Mouse (Mus musculus) adrenal gland, postnatal 0 days (tissue): ENCODE results near the gene Ap3d1. TPM values are rescaled to one million over a fixed set of nuclear protein-coding genes. Genes with fewer than 3 reads are reported as not detected.

ENCODE experiments used
- polyA plus RNA-seq: library from polyadenylated mRNA; unstranded; fragments of >200 nt; fragmentation: Nextera tagmentation; extraction: Ambion mirVana; gene quantifications from 2 replicates; pipeline ENCODE4 v1.2.1, GENCODE M21; 2015

Ap3d1 gene
- 42.5 and 53.7 TPM in 2 replicates for polyA plus RNA-seq

DNA sequence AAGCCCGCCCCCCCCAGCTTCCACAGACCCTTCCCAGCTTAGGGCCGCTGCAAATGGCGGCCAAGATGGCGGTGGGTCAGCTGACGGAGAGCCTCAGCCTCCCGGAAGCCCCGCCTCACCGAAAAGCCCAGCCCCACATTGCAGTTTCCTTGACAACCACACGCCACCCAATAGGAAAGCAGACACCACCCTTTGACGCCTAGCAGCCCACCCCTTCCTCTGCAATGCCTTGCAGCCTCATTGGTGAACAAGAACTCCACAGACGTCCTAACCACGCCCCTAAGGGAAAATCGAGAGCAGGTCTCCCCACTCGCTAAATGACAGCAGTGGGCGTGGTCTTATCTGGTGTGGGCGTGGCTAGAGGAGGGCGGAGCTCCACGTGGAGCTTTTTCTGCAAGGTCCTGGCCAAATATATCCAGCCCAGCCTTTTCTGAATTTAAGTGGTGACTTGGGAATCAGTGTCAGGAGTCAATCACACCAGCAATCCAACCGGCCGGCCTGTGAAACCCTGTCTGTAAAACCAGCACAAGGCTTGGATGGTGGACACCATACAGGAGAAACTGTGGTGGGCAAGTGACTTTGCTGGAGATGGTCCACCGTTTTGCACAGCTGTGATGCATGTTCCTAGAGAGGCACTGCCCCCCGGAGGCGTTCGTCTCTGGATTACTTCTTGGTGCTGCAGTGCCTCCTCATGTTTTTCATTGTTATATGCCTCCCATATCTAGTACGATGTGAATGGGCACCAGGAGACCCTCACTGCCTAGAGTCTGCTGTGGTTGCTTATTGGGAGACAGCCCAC, at the start of gene Ap3d1:
Ap3d1 (minus strand) TSS at position 85 of the 799 bp plus-strand sequence.

DNA sequence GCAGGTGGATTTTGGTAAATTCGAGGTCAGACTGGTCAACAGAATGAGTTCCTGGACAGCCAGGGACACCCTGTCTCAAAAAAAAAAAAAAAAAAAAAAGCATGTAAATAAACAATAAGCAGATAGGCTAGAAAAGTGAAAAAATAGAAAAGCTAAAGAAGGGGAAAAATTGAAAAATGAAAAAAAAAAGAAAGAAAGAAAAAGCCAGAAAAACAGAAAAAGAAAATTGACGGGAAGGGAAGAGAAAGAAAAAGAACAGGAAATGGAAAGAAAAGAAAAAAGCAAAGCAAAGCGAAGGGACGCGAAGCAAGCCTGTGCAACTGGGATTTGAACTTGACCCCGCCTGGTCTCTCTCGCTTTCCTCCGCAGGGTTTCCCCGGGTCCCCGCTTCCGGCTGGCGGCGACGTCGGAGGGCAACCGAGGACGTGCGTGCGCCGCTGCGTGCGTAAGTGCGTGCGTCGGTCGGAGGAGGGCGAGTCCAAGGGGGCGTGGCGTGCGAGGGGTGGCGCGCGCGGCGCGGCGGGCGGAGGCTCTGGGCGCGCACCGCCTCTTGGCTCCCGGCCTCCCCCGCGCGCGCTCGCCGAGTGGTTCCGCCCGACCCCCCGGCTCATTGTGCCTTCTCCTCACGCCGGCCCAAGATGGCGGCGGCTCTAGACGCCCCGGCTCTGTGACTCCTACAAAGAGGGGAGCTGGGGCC, 12.7 kb upstream of the Ap3d1 start, which contains the start of gene Dot1l:
Dot1l (plus strand) TSS at position 613 of the 697 bp plus-strand sequence.

DNA sequence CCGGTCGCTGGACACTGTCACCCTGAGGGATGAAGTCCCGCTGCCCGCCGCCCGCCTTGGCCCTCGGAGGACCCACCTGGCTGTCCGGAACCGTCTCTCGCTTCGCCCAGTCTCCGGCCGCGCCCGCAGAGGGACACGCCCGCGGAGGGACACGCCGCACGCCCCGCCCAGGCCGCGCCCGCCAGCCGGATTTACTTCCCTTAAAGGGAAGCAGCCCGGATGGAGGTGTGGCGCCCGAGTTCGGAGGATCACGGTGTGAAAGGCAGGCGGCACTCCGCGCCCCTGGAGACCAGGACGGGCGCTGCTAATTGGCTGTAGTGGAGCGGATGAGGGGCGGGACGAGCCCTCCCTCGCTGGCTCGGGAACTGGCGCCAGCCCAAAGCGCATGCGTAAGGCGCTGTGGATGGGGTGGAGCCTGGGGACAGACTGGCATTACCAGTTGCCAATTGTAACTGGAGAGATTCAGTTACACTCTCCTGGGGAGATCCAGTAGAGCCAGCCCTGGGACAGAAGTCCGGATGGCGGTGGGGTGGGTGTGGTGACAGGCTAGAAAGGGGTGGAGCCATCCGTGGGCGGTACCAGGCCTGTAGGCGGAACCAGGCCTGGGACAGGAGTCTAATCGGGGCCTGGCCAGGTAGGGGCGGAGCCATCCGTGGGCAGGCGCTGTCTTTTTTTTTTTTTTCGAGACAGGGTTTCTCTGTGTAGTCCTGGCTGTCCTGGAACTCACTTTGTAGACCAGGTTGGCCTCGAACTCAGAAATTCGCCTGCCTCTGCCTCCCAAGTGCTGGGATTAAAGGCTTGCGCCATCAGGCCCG, 40.1 kb downstream of the Ap3d1 start, which contains the start of the genes Mob3a and Izumo4:
Mob3a (minus strand) TSS at position 257 of the 815 bp plus-strand sequence.
Izumo4 (plus strand) TSS at position 464 of the 815 bp plus-strand sequence.

DNA sequence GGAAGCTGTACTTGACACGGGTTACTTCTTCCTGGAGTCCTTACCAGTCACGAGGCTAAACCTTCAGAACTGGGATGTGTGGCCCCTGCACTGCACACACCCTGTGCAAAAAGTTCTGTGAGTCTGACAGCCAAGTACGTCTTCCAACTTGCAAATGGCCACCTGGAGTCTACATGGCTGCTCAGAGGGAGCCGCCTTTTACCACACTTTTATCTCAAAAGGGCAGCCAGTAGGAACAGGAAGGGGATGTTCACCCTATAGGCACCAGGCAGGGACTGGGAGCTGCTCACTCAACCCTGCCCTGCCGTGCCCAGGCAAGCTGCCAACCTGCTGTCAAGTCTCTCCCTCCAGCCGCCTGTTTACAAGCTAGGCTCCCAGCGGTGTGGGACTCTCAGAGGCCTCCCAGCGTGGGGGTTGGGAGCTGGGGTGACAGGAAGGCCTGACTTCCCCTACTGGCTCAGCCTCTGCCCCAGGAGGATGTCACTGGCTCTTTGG, 64.1 kb downstream of the Ap3d1 start, which contains the start of gene Mknk2:
Mknk2 (minus strand) TSS at position 171 of the 495 bp plus-strand sequence.

Other genes starting within 250 kb of the Ap3d1 start
- gene Onecut3, start 247.4 kb downstream of the Ap3d1 start, polyA plus RNA-seq, result not detected in 2 replicates
- gene Atp8b3, start 203.1 kb downstream of the Ap3d1 start, polyA plus RNA-seq, result 0.61 and 0.94 TPM in 2 replicates
- gene Rexo1, start 180.7 kb downstream of the Ap3d1 start, polyA plus RNA-seq, result 11.2 and 20.1 TPM in 2 replicates
- 7.9 and 8.0 TPM in 2 replicates for gene Klf16, start 164.9 kb downstream of the Ap3d1 start, polyA plus RNA-seq
- gene Abhd17a, start 151.9 kb downstream of the Ap3d1 start, polyA plus RNA-seq, result 102 and 134 TPM in 2 replicates
- 54.3 and 79.2 TPM in 2 replicates for gene Scamp4, start 139.4 kb downstream of the Ap3d1 start, polyA plus RNA-seq
- 1.7 and 4.1 TPM in 2 replicates for gene Adat3, start 139.4 kb downstream of the Ap3d1 start, polyA plus RNA-seq
- 0.65 and 0.98 TPM in 2 replicates for gene Gm49322, start 136.2 kb downstream of the Ap3d1 start, polyA plus RNA-seq
- gene Csnk1g2, start 119.4 kb downstream of the Ap3d1 start, polyA plus RNA-seq, result 102 and 121 TPM in 2 replicates
- 50.2 and 59.5 TPM in 2 replicates for gene Btbd2, start 85.2 kb downstream of the Ap3d1 start, polyA plus RNA-seq
- gene Mknk2, start 64.2 kb downstream of the Ap3d1 start, polyA plus RNA-seq, result 42.1 and 50.3 TPM in 2 replicates
- gene Mob3a, start 40.3 kb downstream of the Ap3d1 start, polyA plus RNA-seq, result 18.3 and 26.4 TPM in 2 replicates
- 20.7 and 36.4 TPM in 2 replicates for gene Izumo4, start 40.1 kb downstream of the Ap3d1 start, polyA plus RNA-seq
- 6.1 and 11.7 TPM in 2 replicates for gene Dot1l, start 12.9 kb upstream of the Ap3d1 start, polyA plus RNA-seq
- 40.1 and 44.3 TPM in 2 replicates for gene Sf3a2, start 55.9 kb upstream of the Ap3d1 start, polyA plus RNA-seq
- gene Plekhj1, start 56.4 kb upstream of the Ap3d1 start, polyA plus RNA-seq, result 108 and 114 TPM in 2 replicates
- 0.10 and 0.13 TPM in 2 replicates for gene Amh, start 63.0 kb upstream of the Ap3d1 start, polyA plus RNA-seq
- 5.0 and 9.2 TPM in 2 replicates for gene Jsrp1, start 71.2 kb upstream of the Ap3d1 start, polyA plus RNA-seq
- gene Oaz1, start 84.4 kb upstream of the Ap3d1 start, polyA plus RNA-seq, result 1,421 and 1,451 TPM in 2 replicates
- 0.48 and 0.68 TPM in 2 replicates for gene Lingo3, start 101.8 kb upstream of the Ap3d1 start, polyA plus RNA-seq
- gene Lsm7, start 112.9 kb upstream of the Ap3d1 start, polyA plus RNA-seq, result 278 and 372 TPM in 2 replicates
- gene Sppl2b, start 113.0 kb upstream of the Ap3d1 start, polyA plus RNA-seq, result 18.2 and 30.1 TPM in 2 replicates
- 0.12 and 0.24 TPM in 2 replicates for gene Tmprss9, start 129.6 kb upstream of the Ap3d1 start, polyA plus RNA-seq
- gene Timm13, start 158.7 kb upstream of the Ap3d1 start, polyA plus RNA-seq, result 369 and 379 TPM in 2 replicates
- gene Lmnb2, start 176.0 kb upstream of the Ap3d1 start, polyA plus RNA-seq, result 8.7 and 10.7 TPM in 2 replicates
- 14.3 and 17.2 TPM in 2 replicates for gene Gadd45b, start 187.8 kb upstream of the Ap3d1 start, polyA plus RNA-seq